Mouse (Mus musculus) kidney, adult 2 months (tissue): ENCODE data around the gene Tcf20.

Experiments used
- CTCF ChIP-seq: fragments of 200-500 bp; conservative IDR thresholded peaks from 2 replicates; pipeline ENCODE4 v1.5.1; 2011; ENCODE audit warnings: low read depth, mild to moderate bottlenecking, control low read depth, low read length, moderate library complexity, mixed read lengths; ENCODE audit not compliant: insufficient read depth, insufficient read length
- POLR2A ChIP-seq: fragments of 200-500 bp; IDR thresholded peaks from one replicate; pipeline ENCODE4 v1.6.1; 2011; ENCODE audit warnings: low read depth, low read length, control low read depth

DNA sequence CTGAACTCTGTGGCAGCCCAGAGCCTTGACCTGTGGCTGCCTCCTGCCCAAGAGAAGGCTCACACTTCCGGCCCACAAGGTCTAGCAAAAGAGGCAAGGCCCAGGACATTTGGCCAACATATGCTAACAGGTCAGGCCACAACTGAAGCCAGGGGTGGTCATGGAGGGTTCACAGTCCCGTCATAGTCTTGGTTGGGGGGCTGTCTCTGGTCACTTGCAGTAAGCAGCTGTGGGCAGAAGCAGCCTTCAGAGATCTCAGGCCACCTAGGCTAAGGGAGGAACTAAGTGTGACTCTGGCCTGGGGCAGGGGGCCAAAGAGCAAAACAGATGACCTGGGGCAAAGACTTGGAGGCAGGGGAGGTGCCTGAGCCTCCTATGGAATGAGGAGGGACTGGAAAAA lies 77.1 kb downstream of the Tcf20 start:
- TF ChIP-seq CTCF (no peak), POLR2A (no peak)
